Mouse (Mus musculus): Measurements from ENCODE around the gene Iqsec1.

Iqsec1 gene

DNA sequence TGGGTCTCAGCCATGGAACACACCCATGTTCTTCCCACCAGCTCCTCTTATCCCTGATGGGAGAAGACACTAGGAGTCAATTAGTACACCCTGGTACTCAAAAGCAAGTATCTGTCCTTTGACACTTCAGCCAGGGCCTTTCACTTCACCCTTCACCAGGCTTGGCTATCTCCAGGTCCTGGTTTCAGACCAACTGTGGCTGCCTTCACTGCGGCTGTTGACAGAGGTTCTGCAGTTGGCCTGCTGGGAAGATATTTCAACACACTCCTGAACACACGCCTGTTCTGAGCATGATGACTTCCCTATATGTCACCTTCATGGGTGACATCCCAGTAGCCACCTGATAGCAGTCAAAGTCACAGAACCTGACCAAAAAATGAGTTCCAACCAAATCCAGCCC is 234.4 kb downstream of the Iqsec1 start:
- no peak for DNase-seq (ENCODE audit: low spot score)

DNA sequence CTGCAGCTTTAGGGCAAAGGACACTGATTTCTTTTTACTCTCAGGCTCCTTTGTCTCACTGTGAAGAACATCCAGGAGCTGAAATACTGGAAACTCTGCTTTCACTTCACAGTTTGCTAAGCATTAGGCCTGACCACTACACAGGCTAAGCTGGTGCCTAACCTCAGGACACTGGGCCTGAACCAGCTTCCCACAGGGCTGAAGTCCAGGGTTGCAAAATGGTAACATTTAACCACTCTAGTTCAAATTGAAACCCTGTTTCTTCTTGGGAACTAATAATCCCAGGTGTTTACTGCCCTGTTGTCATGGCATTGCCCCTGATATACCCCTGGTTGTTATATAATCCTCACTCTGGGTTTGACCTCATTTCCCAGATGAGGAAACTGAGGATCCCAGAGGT is 234.8 kb downstream of the Iqsec1 start:
- no peak for DNase-seq (ENCODE audit: low spot score)

DNA sequence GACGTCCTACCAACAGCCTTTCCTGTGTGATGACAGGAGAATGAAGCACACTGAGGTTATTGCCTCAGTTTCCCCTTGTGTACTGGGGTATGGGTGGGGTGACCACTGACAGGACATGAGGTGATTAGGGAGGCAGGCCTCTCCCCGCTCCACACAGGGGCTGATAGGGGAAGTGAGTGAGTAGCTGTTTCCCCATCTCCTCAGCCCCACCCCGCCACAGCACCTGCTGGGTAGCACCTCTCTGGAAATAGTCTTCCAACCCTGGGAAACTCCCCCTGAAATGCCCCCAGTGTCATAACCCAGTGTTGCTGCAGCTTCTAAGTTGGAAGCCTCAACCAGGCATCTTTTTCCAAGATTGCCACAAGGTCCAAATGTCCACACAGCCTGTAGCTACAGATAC is 236.9 kb downstream of the Iqsec1 start:
- DNase-seq (ENCODE audit: low spot score): no peak

DNA sequence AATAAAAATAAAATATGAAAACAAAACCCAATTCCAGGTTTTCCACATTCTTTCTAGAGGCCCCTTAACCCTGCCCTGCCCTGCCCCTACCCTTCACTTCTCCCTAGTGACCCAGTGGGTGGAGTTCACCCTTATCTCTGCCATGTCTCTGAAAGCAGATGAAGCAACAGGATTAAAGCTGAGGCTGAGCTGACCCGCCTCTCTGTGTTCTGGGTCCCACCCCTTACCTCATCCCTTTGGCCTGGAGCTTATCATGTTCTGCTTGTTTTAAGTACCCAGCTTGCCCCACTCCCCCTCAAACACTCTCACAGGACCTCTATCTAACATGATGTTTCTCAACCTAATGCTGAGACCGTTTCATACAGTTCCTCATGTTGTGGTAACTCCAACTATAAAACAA is 238.4 kb downstream of the Iqsec1 start:
- DNase-seq (ENCODE audit: low spot score): no peak

DNA sequence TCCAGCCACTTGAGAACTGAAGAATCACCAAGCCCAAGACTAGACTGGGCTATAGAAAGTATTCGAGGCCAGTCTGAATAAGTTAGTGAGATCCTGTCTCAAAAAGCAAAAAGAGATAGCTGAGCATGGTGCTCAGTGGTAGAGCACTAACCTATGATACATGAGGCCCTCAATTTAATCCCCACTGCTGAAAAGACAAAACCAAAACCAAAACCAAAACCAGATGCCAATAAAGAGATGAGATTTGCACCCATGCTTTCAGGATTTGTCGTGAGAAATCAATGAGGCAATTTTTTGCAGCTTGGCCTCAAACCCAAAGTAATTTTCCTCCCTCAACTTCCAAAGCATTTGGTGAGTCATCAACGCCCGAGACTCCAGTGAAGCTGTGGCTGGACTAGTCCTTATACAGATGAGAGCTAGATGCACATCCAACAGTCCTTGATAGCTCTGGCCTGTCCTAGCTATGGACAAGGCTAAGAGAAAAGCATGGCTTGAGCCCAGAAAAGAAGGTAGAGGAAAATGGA is 239.0 kb downstream of the Iqsec1 start:
- DNase-seq (ENCODE audit: low spot score): no peak

DNA sequence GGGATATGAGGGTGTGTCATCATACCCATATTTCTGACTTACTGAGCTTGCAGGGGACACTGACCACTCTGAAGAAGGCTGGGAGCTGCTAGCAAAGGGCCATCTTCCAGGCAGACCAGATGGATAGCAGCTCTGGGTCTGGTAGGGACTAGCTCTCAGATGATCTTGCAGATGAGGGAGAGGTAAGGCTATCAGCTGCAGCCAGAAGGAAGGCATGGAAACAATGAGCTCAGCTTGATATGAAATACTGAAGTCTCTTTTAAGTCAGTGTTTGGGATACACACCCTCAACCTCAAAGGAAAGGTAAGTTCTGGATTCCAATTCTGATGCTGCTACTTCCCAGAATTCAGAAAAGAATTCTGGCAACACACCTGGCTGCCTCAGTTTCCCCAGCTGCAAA is 239.5 kb downstream of the Iqsec1 start:
- no peak for DNase-seq (ENCODE audit: low spot score)

DNA sequence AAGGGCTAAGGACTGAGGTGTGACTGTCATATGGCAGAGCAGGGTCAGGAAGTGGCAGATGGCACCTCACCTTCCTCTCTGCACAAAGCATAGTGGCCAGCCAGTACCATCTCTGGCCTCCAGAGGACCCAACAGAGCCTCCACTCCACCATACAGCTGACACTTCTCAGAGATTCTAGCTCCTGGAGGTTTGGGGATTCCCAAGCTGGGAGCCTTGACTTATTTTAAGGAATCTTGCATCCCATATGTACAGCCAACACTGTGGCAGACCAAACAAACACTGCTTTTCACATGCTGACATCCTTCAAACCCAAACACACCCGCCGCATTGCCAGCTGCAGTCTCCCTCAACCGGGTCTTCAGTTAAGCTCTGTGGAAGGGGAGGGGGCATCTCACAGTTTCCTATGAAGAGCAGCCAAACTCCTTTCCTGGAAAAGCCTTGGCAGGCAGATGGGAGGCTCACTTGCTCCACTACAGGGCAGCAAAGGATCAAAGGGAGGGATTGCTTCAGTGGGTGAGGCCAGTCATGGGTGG is 242.1 kb downstream of the Iqsec1 start:
- DNase-seq (ENCODE audit: low spot score): no peak

DNA sequence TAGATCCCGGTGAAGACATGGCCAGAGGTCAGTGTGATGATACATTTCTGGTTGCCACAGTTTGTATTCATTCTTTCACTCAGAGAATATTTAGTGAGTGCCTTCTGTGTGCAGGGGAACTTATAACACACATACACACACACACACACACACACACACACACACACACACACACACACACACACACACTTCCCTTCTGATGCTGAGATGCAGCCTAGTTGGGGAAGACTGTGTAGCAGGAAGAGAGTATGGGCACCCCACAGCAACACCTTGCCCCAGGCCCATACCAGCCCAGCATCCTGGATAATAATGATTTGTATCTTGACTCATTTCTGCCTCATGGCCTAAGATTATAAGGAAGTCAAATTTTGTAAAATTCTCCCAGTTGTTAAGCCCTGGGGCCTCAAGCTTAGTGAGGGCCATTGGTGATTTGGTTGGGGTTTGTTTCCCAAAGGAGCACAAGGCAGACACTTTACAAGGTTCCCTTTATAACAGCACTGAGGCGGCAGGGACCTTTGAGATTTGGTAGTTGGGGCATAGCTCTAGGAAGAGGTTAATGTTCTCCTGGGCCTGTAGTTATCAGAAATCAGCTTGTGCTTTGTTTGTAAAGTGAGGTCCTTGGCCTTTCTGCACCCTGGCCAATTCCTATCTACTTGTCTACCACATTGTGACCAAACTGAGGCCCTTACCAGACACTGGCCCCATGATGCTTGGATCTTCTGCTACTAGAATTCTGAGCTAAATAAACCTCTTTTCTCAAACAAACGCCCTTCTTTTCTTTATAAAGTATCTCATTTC is 242.9 kb downstream of the Iqsec1 start:
- no peak for DNase-seq (ENCODE audit: low spot score)

DNA sequence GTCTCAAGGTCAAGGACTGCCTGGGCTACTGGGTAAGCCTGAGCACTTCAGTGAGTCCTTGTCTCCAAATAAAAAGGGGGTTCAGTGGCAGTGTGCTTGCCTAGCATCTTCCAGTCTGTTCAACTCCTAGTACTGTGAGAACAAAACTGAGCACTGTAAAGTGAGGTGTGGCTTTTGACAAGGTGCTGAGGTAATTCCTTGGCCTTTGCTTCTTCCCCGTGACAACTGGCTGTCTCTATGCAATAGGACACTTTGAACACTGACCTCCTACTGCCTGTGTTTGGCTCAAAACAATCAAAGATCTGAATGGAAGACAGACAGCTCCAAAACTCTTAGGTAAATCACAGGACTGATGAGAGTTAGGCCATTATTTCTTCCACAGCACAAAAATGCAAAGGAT is 246.0 kb downstream of the Iqsec1 start:
- no peak for DNase-seq (ENCODE audit: low spot score)

DNA sequence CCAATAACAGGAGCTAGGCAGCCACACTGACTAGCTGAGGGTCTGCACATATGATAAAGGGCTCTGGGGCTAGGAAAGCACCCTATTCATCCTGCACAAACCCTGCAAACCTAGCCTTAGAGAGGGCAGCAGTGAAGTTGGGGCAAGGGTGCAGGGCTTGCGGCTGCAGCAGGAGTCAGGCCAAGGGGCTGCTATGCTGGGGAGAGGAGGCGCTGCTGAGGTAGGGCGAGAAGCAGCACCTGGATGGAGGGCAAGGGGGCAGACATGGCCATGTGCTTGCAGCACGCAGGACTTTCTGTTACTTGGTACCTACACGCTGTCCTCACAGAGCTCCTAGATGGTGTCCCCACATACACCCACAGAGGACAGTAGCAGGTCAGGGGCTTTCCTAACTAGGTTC is 246.8 kb downstream of the Iqsec1 start:
- no peak for DNase-seq (ENCODE audit: low spot score)

DNA sequence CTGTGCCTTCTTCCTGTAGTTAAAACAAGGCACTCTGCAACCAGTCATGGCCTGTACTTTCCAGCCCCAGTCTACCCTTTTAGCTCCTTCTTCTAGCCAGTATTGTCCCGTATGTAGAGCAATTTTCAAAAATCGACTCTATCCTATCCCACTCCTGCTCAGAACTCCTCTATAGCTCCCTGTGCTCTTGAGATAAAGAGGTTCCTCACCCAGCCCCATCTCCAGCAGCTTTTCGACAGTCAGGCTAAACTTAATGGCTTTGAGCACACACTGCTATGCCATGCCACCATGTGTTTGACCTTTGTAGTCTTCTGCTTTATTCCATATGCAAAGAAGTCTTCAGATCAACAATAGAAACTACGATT is 247.4 kb downstream of the Iqsec1 start:
- no peak for DNase-seq (ENCODE audit: low spot score)

DNA sequence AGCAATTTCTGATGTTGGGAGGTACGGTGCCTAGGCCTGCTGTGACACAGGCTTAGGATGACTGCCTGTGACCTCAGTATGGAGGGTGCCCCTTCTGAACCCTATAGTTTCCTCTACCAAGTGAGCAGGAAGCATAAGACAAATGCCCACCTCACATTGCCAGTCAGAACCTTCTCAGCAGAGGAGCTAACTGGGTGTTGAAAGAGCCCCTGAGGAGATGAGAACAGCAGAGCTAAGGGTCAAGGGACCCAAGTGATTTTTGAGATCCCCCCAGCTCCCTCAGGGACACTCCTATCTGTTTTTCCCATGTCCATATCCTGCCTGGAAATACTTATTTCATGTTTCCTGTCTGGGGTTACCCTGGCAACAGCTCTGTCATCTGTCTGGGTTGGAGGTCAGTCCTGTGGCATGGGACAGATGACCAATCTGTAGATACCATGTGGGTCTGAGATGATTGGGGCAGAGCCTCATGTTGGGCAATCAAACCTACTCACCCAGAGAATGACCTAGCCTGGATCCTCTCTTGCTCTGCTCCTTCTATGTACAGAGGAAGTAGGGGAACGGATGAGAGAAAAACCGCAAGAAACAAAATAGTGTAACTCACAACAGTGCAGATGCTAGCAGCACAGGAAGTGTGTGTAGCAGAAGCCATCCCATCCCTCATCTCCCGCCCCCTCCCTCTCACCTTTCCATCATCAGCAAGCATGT is 248.0 kb downstream of the Iqsec1 start:
- no peak for DNase-seq (ENCODE audit: low spot score)

DNA sequence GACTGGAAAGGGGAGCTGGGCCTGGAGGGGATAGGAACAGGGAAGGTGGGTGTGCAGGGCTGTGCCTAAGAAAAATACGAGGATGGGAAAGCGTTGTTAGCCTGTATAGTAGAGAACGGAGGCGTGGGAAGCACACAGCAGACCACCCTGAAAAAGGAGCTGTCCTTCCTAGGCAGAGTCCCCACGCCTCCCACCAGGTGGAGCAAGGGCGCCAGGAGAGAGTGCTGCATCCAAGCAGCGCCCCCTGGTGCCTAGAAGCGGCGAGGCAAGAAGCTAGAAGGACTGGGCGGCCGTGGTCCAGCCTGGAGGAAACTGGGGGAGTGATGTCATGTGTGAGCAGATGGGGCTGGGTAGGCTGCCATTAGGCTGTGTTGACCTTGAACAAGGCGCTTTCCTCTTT is 251.1 kb downstream of the Iqsec1 start:
- peak; percentile 92 for DNase-seq (ENCODE audit: low spot score)

DNA sequence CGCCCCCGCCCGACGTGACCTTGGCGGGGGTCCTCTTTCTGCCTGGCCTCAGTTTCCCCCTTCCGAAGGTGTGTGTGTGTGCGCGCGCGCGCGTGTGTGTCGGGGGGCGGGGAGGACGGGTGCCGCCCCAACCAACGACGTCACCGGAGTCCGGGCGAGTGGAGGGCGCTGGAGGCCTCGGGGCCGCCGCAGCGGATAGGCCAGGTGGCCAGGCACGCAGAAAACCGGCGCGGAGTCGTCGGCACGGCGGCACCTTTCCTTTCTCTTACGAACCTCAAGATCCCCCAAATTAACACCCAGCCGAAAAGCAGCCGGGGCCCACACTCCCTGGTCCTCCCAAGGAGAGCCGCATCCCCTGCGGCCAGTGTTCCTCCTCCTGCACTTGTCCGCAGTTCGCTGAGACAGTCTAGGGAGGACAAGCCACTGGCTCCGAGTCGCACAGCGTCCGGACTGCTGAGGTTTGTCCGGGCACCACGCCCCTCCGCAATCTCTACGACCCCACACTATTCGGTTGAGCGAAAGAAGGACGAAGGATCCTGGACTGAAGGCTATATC is 251.7 kb downstream of the Iqsec1 start:
- DNase-seq (ENCODE audit: low spot score): peak; percentile 25

DNA sequence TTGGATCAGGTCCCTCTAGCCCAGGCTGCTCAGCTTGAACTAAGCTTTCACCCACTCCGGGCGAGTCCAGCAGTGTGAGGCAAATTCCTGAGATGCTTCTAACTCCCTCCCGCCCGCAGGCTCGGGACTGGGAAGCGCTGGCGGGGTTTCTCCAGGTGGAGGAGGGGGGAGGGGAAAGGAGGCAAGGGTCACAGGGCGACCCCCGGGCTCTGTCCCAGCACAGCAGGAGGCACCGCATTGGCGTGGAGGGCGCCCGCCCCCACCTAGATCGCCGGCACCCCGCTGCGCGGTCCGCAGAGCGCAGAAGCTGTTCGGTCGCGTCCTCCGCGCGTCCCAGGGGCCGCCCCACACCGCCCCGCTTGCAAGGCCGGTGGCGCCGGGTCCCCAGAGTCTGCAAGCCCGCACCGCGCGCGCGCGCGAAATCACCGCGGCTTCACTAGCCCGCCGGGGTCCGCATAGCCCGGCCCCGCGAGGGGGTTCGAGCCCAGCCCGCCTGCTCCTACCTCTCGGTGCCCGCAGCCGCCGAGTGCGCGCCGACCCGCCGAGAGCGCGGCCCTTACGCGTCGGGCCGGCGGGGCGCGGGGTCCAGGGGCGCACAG is 252.3 kb downstream of the Iqsec1 start:
- no peak for DNase-seq (ENCODE audit: low spot score)

DNA sequence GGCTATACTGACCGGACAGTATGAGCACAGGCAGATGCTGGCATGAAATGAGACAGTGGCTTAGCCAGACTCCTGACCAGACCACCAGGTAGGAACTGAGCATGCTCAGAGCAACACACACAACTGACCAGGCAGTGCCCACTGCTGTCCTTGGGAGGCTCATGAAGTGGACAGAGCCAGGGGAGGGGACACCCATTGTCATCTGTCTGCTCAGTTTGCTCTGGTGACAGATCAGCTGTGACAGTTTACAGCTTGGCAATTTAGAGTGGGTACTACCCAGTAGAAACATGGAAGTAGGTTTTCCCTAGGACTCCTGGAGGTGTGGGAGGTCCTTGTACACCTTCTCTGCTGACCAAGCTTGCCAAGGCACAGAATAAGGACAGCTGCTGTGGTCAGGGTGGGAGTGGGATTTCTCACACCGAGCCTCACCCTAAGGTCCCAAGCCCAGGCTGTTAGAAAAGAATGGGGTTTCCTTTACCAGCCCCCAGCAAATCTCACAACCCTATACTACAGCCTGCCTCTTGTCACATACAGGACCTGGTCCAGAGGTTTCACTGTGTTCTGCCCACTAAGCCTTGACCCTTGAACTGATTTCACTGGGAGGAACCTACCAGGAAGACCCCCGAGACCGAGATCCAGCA is 253.0 kb downstream of the Iqsec1 start:
- no peak for DNase-seq (ENCODE audit: low spot score)

DNA sequence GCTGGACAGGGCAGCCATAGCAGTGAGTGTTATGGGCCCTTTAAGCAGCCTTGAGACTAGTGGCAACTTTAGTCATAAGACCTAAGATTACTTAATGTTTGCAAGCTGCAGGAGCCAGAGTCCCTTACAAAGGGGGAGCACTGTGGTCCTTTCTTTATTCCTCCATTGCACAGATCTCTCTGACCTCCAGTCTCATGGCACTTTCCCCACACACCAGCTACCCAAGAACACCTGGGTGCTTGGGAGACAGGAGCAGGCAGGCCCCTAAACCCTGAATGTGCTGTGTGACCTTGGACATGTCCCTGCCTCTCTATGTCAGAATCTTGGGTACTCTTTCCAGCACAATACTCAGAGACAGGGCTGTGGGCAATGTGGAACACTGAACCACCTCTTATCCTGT is 253.7 kb downstream of the Iqsec1 start:
- DNase-seq (ENCODE audit: low spot score): no peak

DNA sequence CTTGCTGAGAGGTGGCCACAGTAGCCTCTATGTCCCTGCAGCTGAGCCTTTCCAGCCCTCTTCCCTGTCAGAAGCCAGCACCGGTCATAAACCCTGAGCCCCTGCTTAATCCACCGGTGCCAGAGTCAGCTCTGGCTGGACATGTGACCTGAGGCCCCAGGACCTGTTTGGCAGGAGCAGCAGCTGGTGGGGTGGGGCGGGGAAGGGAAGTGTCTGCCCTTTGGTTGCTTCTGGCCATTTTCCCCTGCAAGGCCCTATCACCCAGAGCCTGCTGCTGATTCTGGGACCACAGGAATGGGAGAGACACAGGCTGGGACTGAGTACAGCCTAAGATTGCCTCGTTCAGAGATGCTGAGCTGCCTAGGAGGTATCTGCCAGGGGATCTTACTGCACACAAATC is 257.2 kb downstream of the Iqsec1 start:
- peak; percentile 57 for DNase-seq (ENCODE audit: low spot score)

DNA sequence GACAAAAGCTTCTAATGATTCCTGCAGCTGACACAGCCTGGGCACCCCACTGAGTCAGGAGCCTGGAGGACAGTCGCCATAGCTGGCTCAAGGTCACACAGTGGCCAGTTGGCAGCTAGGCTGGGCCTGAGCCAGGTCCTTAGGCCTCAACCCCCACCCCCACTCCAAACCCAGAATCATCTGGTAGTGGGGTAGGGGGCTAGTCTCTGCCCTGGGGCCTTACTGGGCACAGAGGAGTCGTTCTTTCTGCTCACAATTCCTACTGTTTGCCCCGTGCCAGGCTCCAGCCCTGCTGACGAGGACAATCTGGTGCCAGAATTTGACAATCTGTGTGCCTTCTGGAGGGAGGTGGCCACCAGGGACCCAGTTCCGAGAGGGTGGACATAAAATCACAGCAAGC is 258.7 kb downstream of the Iqsec1 start:
- DNase-seq (ENCODE audit: low spot score): no peak

DNA sequence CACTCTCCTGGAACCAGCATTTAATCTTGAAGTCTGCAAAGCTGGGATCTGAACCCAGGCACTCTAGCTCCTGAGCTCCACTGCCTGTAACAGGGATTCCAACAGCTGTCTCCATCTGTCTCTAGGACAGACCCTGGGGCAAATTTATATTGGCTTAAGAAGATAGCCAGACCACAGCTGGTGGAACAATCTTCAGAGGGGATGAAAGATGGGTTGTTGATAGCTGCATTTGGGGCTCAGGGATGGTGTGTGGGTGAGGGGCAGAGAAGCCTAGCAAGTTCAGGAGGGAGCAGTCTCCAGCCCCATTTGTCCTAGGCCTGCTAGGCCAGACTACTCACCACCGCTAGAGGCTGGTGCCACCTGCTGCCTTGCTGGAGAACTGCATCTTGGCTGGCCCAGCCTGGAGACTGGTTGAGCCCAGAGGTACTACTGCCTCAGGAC is 260.0 kb downstream of the Iqsec1 start:
- peak; percentile 74 for DNase-seq (ENCODE audit: low spot score)

DNA sequence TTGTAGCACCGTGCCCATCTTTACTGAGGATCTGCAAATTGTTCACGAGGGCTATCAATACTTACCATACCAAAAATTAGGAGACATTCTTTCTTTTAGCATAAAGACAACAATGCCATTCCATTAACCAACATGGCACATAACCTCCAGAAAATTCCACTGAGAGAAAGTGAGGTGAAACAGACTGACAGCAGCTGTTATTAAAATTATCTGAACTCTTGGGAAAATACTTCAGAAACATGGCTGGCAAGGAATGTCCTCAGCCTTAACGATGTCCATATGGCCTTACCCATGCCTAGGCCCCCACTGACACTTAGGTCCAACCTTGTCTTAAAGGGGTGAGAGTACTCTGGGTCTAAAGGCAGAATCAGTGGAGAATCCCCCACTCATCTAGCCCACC is 260.7 kb downstream of the Iqsec1 start:
- no peak for DNase-seq (ENCODE audit: low spot score)

DNA sequence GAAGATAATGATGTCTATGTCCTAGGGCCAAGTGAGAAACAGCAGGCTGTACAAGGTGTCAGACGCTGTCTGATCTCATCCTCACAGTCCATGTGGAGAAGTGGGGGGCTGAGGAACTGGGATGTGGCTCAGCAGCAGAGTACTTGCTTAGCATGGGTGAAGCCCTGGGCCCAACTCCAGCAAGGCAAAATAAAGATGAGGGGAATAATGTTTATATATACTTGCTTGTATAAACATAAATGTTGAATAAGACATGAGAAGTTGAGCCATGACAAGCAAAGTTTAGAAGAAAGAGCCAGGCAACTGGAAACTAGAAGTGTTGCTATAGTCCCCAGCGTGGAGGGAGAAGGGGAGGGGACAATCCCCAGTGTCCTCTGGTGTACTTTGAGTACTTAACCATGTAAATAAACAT is 261.8 kb downstream of the Iqsec1 start:
- DNase-seq (ENCODE audit: low spot score): no peak

All from MN1 (cell line).